Mouse (Mus musculus) left cerebral cortex, adult 9 months (tissue): Measurements from ENCODE around the gene Dyrk1a.

Experiments used
- DNase-seq, 2 experiments: peaks; one replicate each; pipeline ENCODE4 v3.0.0; 2022; ENCODE audit warnings: low spot score in 2 of 2

Dyrk1a gene

DNA sequence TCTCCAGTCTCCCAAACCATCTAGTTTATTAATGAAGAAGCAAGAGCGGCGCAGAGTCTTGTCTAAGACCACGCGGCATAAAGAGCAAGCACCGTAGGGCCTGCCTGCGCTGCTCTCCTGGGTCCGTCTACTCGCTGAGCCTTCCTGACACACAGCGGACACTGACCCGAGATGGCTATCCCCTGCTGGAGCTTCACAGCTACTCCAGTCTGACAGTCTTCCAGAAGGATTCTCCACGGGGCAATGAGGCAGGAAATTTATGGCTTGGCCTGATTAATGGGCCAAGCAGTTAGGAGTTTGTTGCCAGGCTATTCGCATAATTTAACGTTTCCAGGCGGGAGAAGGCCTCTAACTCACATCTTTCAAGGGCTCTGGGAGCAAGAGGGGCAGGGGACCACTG lies 144.7 kb downstream of the Dyrk1a start:
- no peak for DNase-seq

DNA sequence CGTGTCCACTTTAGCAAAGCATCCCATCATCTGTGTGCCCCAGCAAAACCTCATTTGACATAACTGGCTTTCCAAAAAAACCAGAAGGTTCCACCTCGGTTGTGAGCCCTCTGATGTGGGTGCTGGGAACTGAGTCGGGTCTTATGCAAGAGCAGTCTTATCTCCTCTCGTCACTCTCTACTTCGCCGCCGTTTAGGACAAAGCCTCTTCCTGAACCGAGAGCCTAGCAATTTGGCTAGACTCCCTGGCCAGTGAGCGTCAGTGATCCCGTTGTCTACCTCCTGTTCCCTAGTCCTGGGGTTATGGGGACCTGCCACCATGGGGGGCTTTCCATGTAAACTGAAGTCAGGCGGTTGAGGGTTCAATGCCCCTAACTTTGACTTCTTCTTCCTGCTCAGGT lies 147.2 kb downstream of the Dyrk1a start:
- no peak for DNase-seq

DNA sequence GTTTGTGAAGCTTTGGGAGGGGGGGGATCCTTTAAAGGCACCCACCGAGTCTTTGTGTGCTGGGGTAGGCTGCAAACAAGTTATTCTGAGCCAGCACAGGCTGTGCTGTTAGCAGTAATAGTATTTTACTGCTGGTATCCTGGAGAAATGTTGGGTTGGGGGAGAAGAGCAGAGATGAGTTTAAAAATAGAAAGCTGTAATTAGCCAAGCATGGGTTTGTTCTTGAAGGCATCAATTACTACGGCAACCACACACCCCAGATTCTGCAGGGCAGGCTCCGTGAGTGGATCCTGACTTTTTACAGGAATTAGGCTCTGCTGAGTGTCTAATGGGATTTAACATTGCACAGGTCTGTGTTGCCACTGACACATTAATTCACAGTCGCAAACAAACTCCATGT lies 149.1 kb downstream of the Dyrk1a start:
- peak in 1 of 2 experiments; percentile 42 for DNase-seq

DNA sequence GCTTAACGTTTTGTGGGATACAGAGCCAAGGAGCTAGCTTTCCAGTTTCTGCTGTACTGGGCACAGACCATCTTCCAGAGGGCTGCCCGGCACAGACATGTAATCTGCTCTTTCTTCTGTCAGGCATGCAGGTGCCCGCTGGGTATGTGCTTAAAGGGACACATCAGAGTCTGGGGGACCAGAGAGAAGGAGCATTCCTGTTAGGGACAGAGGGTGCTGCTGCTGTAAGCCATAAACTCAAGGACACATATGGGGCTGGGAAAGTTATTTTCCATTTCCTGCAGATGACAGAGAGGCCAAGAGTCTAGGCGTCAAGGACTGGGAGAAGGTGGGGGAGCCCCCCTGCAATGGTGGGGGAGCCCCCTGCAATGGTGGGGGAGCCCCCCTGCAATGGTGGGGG lies 149.7 kb downstream of the Dyrk1a start:
- no peak for DNase-seq

DNA sequence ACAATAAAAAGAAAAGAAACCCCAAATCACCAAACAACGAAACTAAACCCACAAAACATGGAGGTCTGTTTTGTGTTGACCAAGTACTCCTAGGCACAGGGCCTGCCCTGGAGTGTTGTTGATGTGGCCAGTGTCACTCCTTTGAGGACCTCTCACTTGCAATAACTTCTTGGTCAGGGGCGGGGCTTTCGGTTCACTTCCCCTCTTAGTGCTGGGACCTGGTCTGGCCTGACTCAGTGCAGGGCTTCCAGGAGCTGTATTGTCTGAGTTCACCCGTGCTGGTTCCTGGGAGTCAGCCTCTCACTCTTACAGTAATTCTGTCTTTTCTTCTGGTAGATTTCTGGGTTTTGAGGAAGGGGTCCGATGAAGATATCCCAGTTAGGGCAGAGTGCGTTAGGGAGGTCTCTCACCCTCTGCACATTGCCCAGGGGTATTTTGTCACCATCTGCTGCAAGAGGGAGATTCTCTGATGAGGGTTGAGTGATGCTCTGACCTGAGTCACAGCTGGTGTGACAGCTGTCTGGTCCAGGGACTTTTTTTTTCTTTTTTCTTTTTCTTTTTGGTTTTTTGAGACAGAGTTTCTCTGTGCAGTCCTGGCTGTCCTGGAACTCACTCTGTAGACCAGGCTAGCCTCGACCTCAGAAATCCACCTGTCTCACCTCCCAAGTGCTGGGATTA lies 150.8 kb downstream of the Dyrk1a start:
- DNase-seq = no peak

DNA sequence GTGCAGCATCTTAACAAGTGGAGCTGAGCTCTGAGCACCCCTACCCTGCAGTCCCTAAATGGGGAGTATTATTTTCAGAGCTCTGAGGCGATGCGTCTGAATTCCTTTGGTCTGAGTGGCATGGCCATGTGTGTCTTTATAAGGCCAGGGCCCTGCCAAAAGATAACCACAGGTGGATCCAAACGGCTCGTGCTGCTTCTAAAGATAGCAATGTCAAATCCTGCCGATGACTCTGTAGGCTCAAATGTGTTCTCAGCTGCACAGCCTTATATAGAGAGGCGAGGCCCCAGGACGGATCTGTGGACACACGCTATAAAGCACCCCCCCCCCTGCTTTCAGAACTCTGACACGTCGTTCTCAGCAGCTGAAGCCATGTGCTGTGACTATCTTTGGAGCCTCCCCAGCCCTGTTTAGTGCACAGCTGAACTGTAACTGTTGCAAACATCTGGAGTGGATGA lies 151.8 kb downstream of the Dyrk1a start:
- no peak for DNase-seq

DNA sequence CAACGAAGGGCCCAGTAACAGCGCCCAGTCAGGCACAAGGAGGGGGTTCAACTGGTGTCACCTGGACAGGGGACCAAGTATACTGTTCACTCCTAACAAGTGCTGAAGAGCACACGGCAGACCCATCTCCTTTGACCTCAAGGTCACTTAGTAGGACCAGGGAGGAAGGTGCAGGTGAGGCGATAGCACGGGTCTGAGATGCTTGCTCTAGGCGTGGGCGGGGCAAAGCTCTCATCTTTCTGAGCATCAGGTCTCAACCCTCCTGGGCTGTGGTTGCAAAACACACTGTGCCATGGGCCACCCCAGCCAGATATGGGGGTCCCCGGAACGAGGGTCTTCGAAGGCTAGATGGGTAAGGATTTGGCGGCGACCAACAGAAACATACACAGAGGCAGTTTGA lies 153.1 kb downstream of the Dyrk1a start:
- DNase-seq = no peak

DNA sequence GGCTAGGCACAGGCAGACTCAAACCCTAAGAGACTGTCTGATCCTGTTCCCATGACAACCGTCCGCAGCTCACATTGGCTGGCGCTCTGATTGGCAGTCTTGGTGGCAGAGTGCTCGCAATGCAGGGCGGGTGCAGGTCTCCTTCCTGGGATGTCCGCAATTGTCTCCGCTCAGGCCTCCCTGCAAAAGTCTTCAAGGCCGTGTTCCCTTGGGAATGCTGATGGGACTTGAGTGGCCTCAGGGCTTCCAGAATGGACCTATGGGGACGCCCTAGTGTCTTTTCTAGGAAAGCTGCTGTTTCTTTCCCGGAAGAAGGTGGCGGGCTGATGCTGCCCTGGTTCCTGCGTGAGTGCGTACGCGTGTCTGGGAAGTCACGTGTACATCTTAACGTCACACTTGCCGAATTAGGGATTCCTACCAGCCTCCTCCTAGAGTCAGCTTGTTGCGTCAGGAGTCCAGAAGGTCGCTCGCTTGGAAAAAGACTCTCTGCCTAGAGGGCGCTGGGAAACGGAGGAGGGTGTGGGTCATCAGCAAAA lies 154.3 kb downstream of the Dyrk1a start:
- DNase-seq = peak; percentile 87 to 93

DNA sequence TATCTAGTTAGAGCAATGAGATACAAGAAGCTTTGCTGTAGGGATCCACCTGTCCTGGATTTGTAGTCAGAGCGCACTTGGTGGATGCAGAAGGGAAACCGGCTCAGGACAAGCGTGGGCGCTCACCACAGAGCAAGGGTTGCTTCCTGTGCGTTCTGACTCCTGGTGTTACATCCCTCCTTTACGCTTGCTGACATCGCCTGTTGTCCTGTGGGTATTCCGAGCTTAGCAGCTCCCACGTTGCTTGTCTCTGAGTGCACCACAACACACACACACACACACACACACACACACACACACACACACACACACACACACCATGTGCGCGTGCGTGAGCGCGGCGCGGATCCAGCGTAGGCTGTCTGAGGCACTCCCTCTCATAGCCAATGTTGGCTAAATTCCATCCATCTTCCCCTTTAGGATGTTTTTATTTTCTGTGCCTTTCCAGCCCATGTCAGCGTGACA lies 155.0 kb downstream of the Dyrk1a start:
- DNase-seq = peak in 1 of 2 experiments; percentile 57

DNA sequence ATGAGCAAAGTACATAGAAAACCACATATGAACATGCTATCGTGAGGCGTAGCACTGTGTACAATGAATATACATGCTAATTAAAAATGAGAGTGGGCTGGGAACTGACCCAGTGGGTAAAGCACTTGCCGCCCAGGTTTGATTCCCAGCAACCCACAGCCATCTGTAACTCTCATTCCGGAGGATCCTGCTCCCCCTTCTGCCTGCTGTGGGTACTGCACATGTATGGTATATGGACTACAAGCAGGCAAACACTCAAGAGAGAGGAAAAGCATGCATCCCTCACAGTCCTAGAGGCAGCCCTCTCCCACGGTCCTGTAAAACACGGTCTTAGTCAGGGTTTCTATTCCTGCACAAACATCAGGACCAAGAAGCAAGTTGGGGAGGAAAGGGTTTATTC lies 159.4 kb downstream of the Dyrk1a start:
- DNase-seq = no peak

DNA sequence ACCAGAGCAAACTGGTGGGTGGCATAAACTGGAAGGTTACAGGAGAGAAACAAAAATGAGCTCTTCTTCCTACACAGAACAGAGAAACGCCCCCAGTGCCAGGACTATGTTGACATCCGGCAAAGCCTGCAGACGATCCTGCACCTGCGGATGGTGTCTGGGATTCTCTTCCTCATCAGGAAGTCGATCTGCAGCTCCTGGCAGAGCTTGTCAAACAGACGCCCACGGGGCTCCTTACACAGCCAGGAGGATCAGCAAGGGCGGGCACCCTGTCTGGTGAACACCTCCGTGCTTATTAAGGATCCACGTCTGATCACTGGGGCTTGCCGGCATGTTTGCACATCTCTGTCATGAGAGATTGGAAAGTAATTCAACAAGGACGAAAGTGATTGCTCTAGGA lies 161.2 kb downstream of the Dyrk1a start:
- peak in 1 of 2 experiments; percentile 28 for DNase-seq

DNA sequence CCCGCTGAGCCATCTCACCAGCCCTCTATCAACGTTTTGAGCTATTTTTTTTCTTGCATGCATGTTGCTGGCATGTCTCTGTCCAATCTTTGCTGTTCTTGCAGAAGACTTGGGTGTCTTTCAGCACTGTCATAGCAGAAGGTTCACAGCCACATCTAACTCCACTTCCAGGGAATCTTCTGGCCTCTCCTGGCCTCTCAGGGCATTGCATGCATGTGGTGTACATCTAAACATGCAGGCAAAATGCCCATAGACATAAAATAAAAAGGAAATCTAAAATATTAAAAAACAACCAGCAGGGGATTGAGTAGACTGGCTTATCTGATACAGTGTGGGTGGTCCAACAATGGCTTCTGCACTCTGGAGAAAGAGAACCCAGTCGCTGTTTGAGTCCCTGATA lies 165.7 kb downstream of the Dyrk1a start:
- no peak for DNase-seq

DNA sequence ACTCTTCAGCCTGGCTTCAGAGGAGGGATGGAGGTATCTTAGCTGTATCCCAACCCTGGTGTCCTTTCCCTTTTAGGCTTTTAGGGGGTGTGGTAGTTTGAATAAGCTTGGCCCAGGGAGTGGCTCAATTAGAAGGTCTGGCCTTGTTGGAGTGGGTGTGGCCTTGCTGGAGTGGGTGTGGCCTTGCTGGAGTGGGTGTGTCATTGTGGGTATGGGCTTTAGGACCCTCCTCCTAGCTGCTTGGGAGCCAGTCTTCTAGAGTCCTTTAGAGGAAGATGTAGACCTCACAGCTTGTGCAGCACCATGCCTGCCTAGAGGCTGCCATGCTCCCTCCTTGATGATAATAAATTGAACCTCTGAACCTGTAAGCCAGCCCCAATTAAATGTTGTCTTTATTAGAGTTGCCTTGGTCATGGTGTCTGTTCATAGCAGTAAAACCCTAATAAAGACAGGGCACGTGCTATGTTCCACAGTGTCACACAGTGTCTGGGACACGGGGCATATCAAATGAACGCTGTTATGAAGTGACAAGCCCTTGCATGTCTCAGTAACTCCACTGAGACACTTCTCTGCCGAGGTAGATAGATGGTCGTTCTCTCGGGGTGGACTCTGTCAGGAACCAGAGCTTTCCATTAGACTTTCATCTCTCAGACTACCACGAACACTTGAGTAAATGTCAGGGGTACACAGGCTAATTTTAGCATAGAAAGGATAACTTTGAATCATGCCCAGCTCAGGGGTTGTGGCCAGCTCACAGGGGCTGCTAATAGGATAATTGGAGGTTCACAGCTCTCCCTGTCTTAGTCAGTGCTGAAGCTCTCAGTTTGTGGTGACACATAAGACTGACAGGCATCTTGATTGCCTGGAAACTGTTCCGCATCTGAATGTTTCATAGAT lies 166.9 kb downstream of the Dyrk1a start:
- no peak for DNase-seq

DNA sequence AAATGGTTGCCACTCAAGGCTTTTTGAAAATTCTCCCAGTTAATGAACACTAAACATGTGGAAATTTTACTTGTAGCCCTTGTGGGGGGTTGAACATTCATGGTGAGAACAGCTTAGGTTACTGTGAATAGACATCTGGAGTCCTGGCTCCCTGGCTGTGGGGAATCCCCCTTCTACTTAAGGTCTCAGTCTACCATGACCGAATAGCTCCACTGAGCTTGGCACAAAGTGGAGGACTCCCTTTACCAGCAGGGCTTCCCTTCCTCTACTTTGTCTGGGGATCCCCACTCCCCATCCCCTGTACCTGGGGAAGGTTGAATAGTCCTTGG lies 167.5 kb downstream of the Dyrk1a start:
- DNase-seq = no peak

DNA sequence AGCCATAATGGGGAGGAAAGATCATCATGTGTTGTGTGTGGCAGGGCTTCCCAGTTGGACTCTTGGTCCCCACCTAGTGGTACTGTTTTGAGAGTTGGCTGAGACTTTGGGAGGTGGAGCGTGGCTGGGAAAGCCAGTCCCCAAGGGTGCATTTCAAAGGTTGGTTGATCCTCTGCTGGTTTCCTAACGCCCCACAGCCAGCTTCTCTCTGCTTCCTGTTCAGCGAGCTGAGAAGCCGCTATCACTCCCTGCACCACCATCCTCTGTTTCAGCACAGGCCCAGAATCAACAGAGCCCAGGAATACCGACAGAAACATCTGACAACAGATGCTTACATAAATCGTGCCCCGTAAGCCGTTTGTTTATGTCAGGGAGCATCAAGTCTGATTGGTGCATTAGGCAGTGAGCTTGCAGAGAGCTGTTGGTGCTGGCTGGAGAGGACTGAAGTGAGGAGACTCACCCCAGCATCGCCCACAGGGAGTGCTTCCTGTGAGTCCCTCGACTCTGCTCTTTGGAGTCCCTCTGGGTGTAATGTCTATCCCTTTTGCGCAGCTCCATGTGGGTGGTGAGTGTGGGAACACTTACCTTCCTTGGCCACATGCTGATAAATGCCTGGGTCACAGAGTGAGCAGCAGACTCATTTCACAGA lies 174.2 kb downstream of the Dyrk1a start:
- DNase-seq = peak in 1 of 2 experiments; percentile 63

DNA sequence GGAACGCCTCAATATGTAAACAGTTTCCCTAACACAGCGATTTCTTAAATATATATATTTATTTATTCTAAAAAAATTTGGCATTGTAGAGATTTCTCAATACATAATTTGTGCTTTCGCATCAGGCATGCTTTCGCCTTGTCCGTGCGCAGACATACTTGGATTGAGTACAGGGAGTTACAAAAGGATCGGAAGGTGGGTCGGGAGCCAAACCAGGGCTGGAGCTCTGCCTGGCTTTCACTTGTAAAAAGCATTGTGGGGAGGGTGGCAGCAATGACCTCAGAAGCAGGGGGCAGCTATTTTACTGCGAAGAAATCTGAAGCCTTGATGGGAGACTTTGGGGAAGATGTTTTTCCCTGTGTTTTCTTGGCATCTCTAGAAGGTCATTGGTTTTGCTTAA lies 175.2 kb downstream of the Dyrk1a start:
- DNase-seq = no peak
